Mouse (Mus musculus): ENCODE data around the gene Etv1. TPM values are rescaled to one million over a fixed set of nuclear protein-coding genes. Genes with fewer than 3 reads are reported as not detected.

The Etv1 gene
- polyA plus RNA-seq, 1 experiment from 2014 or later = 1.2 TPM

DNA sequence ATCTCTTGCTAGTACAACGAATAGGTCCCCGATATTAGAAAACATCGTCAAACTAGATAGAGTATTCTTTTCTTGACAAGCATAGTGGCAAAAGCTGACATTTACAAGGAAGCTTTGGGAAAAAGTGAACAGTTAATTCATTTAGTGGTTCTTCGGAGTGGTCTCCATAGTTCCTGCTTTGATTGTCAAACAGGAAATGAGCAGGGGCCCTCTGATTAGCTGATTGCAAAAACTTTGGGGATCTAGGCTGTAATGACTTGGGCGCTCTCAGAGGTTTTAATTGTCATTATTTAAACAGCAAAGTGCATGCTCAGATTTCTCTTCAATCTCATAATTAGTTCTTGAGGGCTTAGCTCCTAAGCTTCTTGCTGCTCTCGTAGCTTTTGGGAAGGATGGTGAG, 75.6 kb downstream of the Etv1 start:
- ATAC-seq = no peak

DNA sequence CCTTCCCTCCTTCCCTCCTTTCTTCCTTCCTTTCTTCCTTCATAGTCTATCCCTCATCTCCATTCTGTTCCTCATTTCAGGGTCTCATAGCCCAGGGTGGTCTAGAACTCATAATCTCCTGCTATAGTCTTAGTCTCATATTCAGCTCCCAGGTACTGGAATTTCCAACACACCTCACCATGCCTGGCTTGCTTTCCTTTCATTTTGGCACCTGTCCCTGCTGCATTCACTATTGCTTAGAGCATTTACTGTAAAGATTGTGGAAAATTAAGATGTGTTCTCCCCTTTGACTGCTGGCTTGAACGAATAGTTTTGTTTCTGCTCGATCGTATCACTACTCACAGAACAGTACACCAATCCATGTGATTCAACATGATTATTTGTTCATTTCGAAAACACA, 80.5 kb downstream of the Etv1 start:
- no peak for TF ChIP-seq CTCF (IDR thresholded peaks at IDR 0.05)
- DNase-seq (ENCODE audit: low read depth, low spot score) (no peak), ATAC-seq (no peak)
- no peaks in the 10 kb centered on the region for H3K27me3 ChIP-seq
- CTCF ChIA-PET = no interaction called here
- POLR2A ChIA-PET = no interaction called here
- in situ Hi-C loops (cut with MboI; ENCODE audit: low pct_unique_long_range_greater_than_20kb) = no loop called here

More for the DNA sequence above, 75.6 kb downstream of the Etv1 start:
- ChIA-PET CTCF (no interaction called here), POLR2A (no interaction called here)
- no peak for TF ChIP-seq CTCF (IDR thresholded peaks at IDR 0.05)
- no peaks in the 10 kb centered on the region for H3K27me3 ChIP-seq
- in situ Hi-C loops (cut with MboI; ENCODE audit: low pct_unique_long_range_greater_than_20kb) = no loop called here
- no peak for DNase-seq (ENCODE audit: low read depth, low spot score)

DNA sequence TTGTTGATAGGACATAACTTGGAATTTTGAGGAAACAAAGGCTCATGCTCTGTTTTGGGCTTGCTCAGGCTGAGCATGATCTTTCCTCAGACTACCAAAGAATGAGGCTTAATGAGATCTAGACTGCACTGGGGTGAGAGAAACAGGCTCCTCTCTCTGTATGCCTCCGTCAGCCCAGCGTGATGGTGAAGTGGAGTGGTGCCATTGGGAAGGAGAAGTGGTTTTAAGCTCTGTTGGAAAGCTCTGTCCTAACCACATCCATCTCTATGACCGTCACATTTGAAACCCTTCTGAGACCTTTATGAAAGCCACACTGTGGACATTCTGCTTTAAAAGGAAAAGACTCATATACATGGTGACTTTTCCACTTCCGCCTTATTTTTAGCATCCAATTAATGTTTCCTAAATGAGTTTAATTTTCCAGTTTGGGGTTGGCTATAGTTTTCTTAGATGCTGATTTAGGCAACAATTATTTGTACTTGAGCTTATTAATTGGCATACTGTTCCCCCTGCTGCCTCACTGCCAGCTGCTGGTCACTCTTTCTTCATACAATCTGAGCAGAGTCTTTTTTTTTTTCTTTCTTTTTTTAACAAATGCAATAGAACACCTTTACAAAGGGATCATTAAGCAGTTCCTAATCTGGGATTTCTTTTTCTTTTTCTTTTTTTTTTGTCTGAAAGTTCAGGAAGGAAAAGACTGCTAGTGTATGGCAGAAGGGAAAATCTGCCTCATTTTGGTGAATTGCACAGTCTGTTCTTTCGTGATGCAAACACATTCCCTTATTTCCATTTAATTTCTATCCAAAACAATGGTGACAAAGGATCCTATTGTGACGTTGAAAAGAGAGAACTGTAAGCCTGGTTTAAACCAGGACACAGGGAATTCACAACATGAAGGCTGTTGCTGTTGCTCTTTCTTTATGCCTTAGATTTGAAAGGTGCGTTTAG, 81.3 kb downstream of the Etv1 start:
- no peak for TF ChIP-seq CTCF (IDR thresholded peaks at IDR 0.05)
- ChIA-PET POLR2A (no interaction called here), CTCF (no interaction called here)
- ATAC-seq = no peak
- in situ Hi-C loops (cut with MboI; ENCODE audit: low pct_unique_long_range_greater_than_20kb) = no loop called here
- H3K27me3 ChIP-seq = no peaks in the 10 kb centered on the region
- no peak for DNase-seq (ENCODE audit: low read depth, low spot score)

- ATAC-seq (no peak), DNase-seq (ENCODE audit: low read depth, low spot score) (no peak)
- in situ Hi-C loops (cut with MboI; ENCODE audit: low pct_unique_long_range_greater_than_20kb) = no loop called here
- CTCF ChIA-PET = interaction anchor here (1.0 kb wide), 1 partner anchor 15 kb away, joined by 3 read pairs; no protein-coding TSS in a partner anchor
- POLR2A ChIA-PET = no interaction called here
- H3K27me3 ChIP-seq = no peaks in the 10 kb centered on the region
- no peak for TF ChIP-seq CTCF (IDR thresholded peaks at IDR 0.05)
These were observed 84.2 kb downstream of the Etv1 start for GRCm38 (mm10) chr12:38863395-38863794.

DNA sequence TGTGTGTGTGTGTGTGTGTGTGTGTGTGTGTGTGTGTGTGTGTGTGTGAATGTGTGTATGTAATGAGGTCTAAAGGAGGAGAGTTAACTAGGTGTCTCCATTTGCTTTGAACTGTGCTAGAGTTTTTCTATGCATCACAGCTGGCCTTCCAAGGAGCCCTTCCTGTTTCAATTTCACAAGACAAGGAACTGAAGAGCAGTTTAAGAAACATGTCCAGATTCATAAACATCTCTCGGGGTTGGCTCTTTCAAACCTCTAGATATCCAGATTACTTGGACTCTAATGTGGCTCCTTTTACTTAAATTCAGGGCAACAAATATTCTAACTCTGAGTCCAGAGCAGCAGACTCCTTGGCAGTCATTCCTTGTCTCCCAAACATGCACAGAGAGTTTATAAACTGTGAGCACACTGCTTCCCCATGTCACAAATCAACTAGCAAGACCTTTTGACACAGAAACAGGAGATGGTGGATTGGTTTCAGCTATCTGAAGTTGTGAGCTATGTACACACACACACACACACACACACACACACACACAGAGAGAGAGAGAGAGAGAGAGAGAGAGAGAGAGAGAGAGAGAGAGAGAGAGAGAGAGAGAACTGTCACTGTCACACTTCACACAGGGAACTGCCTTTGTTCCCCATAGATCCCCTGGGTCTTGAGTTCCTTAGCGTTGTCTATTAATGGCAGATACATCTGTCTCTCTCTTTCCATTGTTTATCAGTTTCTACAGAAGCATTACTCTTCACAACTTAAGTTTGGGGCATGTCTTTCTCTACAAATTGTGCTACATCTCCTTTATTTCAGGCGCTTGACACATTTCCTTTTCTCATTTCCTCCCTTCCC, 85.0 kb downstream of the Etv1 start:
- POLR2A ChIA-PET = no interaction called here

GRCm38 (mm10) chr12:38874470-38874995, 95.4 kb downstream of the Etv1 start:
- ChIA-PET POLR2A (no interaction called here), CTCF (no interaction called here)
- no peak for DNase-seq (ENCODE audit: low read depth, low spot score)
- ATAC-seq = no peak
- peaks cover 3% of the 10 kb centered on the region for H3K27me3 ChIP-seq
- in situ Hi-C loops (cut with MboI; ENCODE audit: low pct_unique_long_range_greater_than_20kb) = no loop called here
- TF ChIP-seq CTCF (IDR thresholded peaks at IDR 0.05) = no peak

More for the DNA sequence above, 85.0 kb downstream of the Etv1 start:
- in situ Hi-C loops (cut with MboI; ENCODE audit: low pct_unique_long_range_greater_than_20kb) = no loop called here
- CTCF ChIA-PET = no interaction called here
- no peak for DNase-seq (ENCODE audit: low read depth, low spot score)
- no peak for ATAC-seq
- H3K27me3 ChIP-seq = no peaks in the 10 kb centered on the region
- TF ChIP-seq CTCF (IDR thresholded peaks at IDR 0.05) = no peak

DNA sequence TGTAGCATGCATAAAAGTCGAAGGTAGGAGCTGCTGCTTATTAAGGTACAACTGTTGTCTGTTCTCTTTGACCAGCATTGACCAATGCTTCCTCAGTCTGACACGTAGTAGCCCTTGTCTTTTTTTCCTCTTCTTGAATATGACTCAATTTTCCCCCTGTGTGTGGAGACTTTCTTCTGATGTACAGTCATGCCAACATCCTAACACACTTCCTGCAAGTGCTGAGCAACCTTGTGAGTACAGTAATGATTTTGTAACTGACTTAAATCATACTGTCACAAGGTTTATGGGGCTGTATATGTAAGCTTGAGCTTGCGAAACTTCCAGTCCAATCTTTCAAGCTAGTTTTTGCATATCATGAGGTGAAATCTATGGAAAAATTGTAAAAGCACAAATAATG, 125.3 kb downstream of the Etv1 start:
- CTCF ChIA-PET = no interaction called here
- H3K27me3 ChIP-seq = no peaks in the 10 kb centered on the region
- no peak for TF ChIP-seq CTCF (IDR thresholded peaks at IDR 0.05)
- in situ Hi-C loops (cut with MboI; ENCODE audit: low pct_unique_long_range_greater_than_20kb) = no loop called here
- POLR2A ChIA-PET = no interaction called here
- ATAC-seq = no peak
- DNase-seq (ENCODE audit: low read depth, low spot score) = no peak

DNA sequence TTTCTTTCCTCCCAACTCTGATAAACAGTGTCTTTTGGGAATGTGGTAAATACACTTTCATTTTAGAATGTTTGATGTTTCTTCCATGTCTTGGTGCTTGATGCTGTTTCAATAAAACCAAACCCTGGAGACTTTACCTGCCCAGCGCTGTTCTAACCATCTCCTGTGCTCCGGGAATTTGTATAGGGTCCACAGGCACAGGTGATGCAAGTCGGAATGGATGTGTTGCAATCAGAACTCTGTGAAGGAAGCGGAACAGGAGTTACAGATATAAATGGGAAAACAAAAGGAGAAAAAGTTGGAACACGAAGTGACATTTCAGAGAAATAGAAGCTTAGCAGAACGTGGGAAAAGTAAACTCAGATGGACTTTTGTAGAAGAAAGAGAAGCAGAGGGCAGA, 127.1 kb downstream of the Etv1 start:
- TF ChIP-seq CTCF (IDR thresholded peaks at IDR 0.05) = no peak
- ATAC-seq = no peak
- ChIA-PET POLR2A (no interaction called here), CTCF (no interaction called here)
- no peak for DNase-seq (ENCODE audit: low read depth, low spot score)
- no peaks in the 10 kb centered on the region for H3K27me3 ChIP-seq
- in situ Hi-C loops (cut with MboI; ENCODE audit: low pct_unique_long_range_greater_than_20kb) = no loop called here

- ATAC-seq (no peak), DNase-seq (ENCODE audit: low read depth, low spot score) (no peak)
- ChIA-PET POLR2A (no interaction called here), CTCF (no interaction called here)
- in situ Hi-C loops (cut with MboI; ENCODE audit: low pct_unique_long_range_greater_than_20kb) = no loop called here
- no peaks in the 10 kb centered on the region for H3K27me3 ChIP-seq
- TF ChIP-seq CTCF (IDR thresholded peaks at IDR 0.05) = no peak
These were observed 127.6 kb downstream of the Etv1 start for GRCm38 (mm10) chr12:38906812-38907211.

DNA sequence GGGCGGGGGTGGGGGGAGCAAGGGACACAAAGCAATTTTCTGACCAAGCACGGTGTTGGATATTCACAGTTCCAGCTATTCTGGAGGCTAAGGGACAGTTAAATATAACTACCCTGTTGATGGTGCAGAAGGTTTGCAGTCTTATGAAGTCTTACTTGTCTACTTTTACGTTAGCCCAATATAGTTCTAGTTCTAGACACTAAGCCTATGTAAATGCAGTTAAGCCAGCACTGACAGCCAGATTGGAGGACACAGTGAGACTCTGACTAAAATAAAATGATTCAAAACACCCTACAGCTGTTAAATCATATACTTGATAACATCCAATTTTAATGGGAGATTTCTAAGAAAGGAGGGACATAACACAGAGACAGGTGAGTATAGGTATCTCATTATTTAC, 129.8 kb downstream of the Etv1 start:
- DNase-seq (ENCODE audit: low read depth, low spot score) (no peak), ATAC-seq (no peak)
- ChIA-PET CTCF (no interaction called here), POLR2A (no interaction called here)
- TF ChIP-seq CTCF (IDR thresholded peaks at IDR 0.05) = no peak
- in situ Hi-C loops (cut with MboI; ENCODE audit: low pct_unique_long_range_greater_than_20kb) = no loop called here
- H3K27me3 ChIP-seq = no peaks in the 10 kb centered on the region

Data from Patski (cell line).